Comparison of ENCODE assay signal across 12 mouse cellular contexts in the genomic region with DNA sequence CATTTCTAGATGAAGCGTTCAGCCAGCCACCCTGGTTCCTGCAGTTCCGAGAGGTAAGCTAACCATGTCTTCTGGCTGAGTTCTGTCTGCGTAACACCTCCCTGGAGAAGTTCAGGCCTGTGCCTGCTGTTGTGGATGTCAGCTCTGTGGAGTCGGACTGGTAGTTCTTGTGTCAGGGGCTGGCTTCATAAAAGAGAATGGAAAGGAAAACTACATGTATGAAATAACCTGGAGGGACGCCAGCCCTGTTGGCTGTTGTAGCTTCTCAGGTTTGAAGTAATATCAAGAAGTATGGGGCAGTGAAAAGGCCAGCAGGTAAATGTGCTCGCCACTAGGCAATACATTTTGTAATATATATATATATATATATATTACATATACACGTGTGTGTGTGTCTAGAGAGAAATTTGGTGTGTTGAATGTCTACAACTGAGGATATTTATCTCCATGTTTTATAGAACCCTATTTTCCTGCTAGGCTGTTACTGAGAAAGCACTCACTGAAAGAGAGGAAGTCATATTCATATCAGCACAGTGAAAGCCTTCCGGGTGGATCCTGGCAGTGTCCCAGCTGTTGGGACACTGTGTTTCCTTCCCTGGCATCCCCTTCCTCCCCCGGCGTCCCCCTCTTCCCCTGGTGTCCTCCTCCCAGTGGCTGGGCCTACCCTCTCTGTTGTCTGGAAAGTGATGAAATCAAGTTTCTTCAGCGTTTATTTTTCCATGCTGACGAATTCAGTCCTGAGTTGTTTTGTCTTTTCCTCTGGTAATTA. TPM values are rescaled to one million over a fixed set of nuclear protein-coding genes. Genes with fewer than 3 reads are reported as not detected.
DNase-seq lines count a peak whose midpoint lies in the region; ATAC-seq and TF ChIP-seq lines count a peak whose summit lies in the region.
"Had no signal": no experiment of that assay in that cellular context is flagged by ENCODE, and none has a peak within 500 bp of the region (broad histone marks: within the 10 kb centered on the region; RNA-seq: fewer than 3 reads in every experiment).

No protein-coding gene starts in this region.

- no peak for TF ChIP-seq POLR2A in MEL (IDR thresholded peaks at IDR 0.05; ENCODE audit: control insufficient read depth in 1 of 2, insufficient read depth in 1 of 2, low read depth in 1 of 2, low read length in 2 of 2, poor library complexity in 1 of 2)
- no peak for TF ChIP-seq POLR2A in bone marrow macrophage, adult 2 months (IDR thresholded peaks at IDR 0.05; ENCODE audit: borderline replicate concordance, low read depth, low read length)
- no peak for TF ChIP-seq POLR2A in lung, adult 2 months (IDR thresholded peaks at IDR 0.05; ENCODE audit: borderline replicate concordance, extremely low read depth, low read depth, low read length)

- no peaks in the 10 kb centered on the region for H3K9me3 ChIP-seq in MEL (replicated peaks; ENCODE audit: insufficient read depth, low read length)
- no peaks in the 10 kb centered on the region for H3K9me3 ChIP-seq in forebrain, embryonic 15.5 days
- no peaks in the 10 kb centered on the region for H3K9me3 ChIP-seq in forebrain, embryonic 14.5 days (replicated peaks; ENCODE audit: control insufficient read depth, low read length)

- DNase-seq in MEL (ENCODE audit: low read depth, low spot score) = peak; percentile 88
- DNase-seq in heart, postnatal 36 days = peak; percentile 69 to 77
- peak; percentile 38 for DNase-seq in lung, adult 2 months
- no peak for DNase-seq in layer of hippocampus, postnatal 25 days (ENCODE audit: extremely low spot score in 1 of 2, low spot score in 1 of 2)
- DNase-seq in frontal cortex, postnatal 25 days (ENCODE audit: low spot score in 2 of 2) = no peak
- DNase-seq in forebrain, embryonic 14.5 days (ENCODE audit: low spot score) = no peak
- DNase-seq: midbrain, embryonic 14.5 days; right cerebral cortex, postnatal 4 days had no signal

- peaks cover 2% of the 10 kb centered on the region; the same call in 1 of the 2 replicates for H3K79me2 ChIP-seq in MEL (ENCODE audit: control insufficient read depth, insufficient read depth, low read length, poor library complexity)

- no peak for TF ChIP-seq RAD21 in MEL (IDR thresholded peaks at IDR 0.05; ENCODE audit: low read depth, low read length)

- no peak overlapping the region for H3K4me3 ChIP-seq in MEL (ENCODE audit: control insufficient read depth in 1 of 2, insufficient read depth in 1 of 2, low read depth in 2 of 2, low read length in 2 of 2)
- H3K4me3 ChIP-seq in bone marrow macrophage, adult 2 months (ENCODE audit: insufficient read depth, low read length) = no peak overlapping the region
- no peak overlapping the region for H3K4me3 ChIP-seq in lung, adult 2 months (replicated peaks; ENCODE audit: extremely low read depth, low read depth, low read length)
- no peak overlapping the region for H3K4me3 ChIP-seq in forebrain, embryonic 15.5 days
- no peak overlapping the region for H3K4me3 ChIP-seq in forebrain, embryonic 14.5 days (ENCODE audit: low read depth, low read length)

- peak overlapping the region; percentile 79 for H3K27ac ChIP-seq in MEL (ENCODE audit: control insufficient read depth, low read depth, low read length)
- peak overlapping the region; percentile 47 for H3K27ac ChIP-seq in bone marrow macrophage, adult 2 months (ENCODE audit: insufficient read depth, low read depth, low read length)
- no peak overlapping the region for H3K27ac ChIP-seq in forebrain, embryonic 15.5 days (replicated peaks)
- no peak overlapping the region for H3K27ac ChIP-seq in forebrain, embryonic 14.5 days (ENCODE audit: low read depth, low read length)

- TF ChIP-seq EP300 in MEL (IDR thresholded peaks at IDR 0.05; ENCODE audit: low read depth in 1 of 2, low read length in 2 of 2) = peak; percentile 84 to 89

- peaks cover 25 to 32% of the 10 kb centered on the region in 2 experiments for H3K4me1 ChIP-seq in MEL (ENCODE audit: control insufficient read depth in 1 of 2, insufficient read depth in 2 of 2, low read length in 2 of 2)
- H3K4me1 ChIP-seq in bone marrow macrophage, adult 2 months (ENCODE audit: control insufficient read depth, insufficient read depth, low read length) = peaks cover 13% of the 10 kb centered on the region
- H3K4me1 ChIP-seq in lung, adult 2 months (ENCODE audit: control insufficient read depth, insufficient read depth, low read length) = peaks cover 3% of the 10 kb centered on the region; the same call in 1 of the 2 replicates
- no peaks in the 10 kb centered on the region for H3K4me1 ChIP-seq in forebrain, embryonic 15.5 days
- H3K4me1 ChIP-seq in forebrain, embryonic 14.5 days (ENCODE audit: control insufficient read depth, insufficient read depth, low read length) = no peaks in the 10 kb centered on the region

- no peak for TF ChIP-seq CTCF in MEL (IDR thresholded peaks at IDR 0.05 in 2 of 3, conservative IDR thresholded peaks at IDR 0.05 in 1 of 3; ENCODE audit: control insufficient read depth in 1 of 3, insufficient read depth in 1 of 3, low read depth in 2 of 3, low read length in 3 of 3, poor library complexity in 1 of 3, severe bottlenecking in 1 of 3)
- TF ChIP-seq CTCF in bone marrow macrophage, adult 2 months (IDR thresholded peaks at IDR 0.05; ENCODE audit: low read depth, low read length) = no peak
- no peak for TF ChIP-seq CTCF in lung, adult 2 months (IDR thresholded peaks at IDR 0.05; ENCODE audit: insufficient read depth, low read length)

- ATAC-seq in forebrain, embryonic 15.5 days (replicated peaks) = no peak
- no peak for ATAC-seq in forebrain, embryonic 14.5 days
- ATAC-seq: intestine, postnatal 0 days had no signal

- H3K9ac ChIP-seq in MEL (ENCODE audit: control insufficient read depth, low read depth, low read length, poor library complexity, severe bottlenecking) = peak overlapping the region; percentile 23; the same call in 1 of the 2 replicates
- H3K9ac ChIP-seq in forebrain, embryonic 15.5 days (replicated peaks) = no peak overlapping the region
- H3K9ac ChIP-seq in forebrain, embryonic 14.5 days (ENCODE audit: low read length) = no peak overlapping the region

- H3K4me2 ChIP-seq in forebrain, embryonic 15.5 days (replicated peaks) = no peak overlapping the region
- H3K4me2 ChIP-seq in forebrain, embryonic 14.5 days (ENCODE audit: low read length) = no peak overlapping the region

- peaks cover 23 to 47% of the 10 kb centered on the region in 2 experiments for H3K36me3 ChIP-seq in MEL (ENCODE audit: control insufficient read depth in 1 of 2, insufficient read depth in 2 of 2, low read length in 2 of 2)
- H3K36me3 ChIP-seq in forebrain, embryonic 15.5 days = peaks cover 80% of the 10 kb centered on the region
- H3K36me3 ChIP-seq in forebrain, embryonic 14.5 days (ENCODE audit: control insufficient read depth, insufficient read depth, low read length) = peaks cover 85% of the 10 kb centered on the region

- 46% methylated on average over 12 of the region's 12 CpGs for WGBS in lung, adult 2 months
- WGBS in forebrain, embryonic 15.5 days = 91% methylated on average over 12 of the region's 12 CpGs
- WGBS in forebrain, embryonic 14.5 days = 90% methylated on average over 12 of the region's 12 CpGs

- H3K27me3 ChIP-seq in MEL (ENCODE audit: control insufficient read depth in 1 of 2, insufficient read depth in 2 of 2, low read length in 2 of 2) = no peaks in the 10 kb centered on the region
- no peaks in the 10 kb centered on the region for H3K27me3 ChIP-seq in forebrain, embryonic 15.5 days
- H3K27me3 ChIP-seq in forebrain, embryonic 14.5 days (replicated peaks; ENCODE audit: control insufficient read depth, insufficient read depth, low read length) = no peaks in the 10 kb centered on the region

- intact Hi-C loops in heart, postnatal 36 days (cut with DNase I) = no loop called here

RNA-seq across cellular contexts. Expression of a gene that starts 15.5 kb away (rescaled TPM):
- 15.1 and 20.5 TPM in 2 replicates for total RNA-seq in MEL (2012; rRNA removed)
- 10 to 100 TPM in 1 of 2 experiments, not detected in 1; 23.4 TPM for polyA plus RNA-seq in MEL (2012; ENCODE audit: insufficient read depth in 1 of 2, insufficient read length in 2 of 2, low read depth in 1 of 2, low replicate concordance in 2 of 2, missing spikeins in 1 of 2)
- 21.5 and 24.1 TPM in 2 replicates for polyA plus RNA-seq in bone marrow macrophage, adult 2 months (2012; ENCODE audit: insufficient read depth, insufficient read length, missing spikeins)
- 10 to 100 TPM; 19.4 to 20.0 TPM for total RNA-seq in heart, postnatal 36 days (2021)
- 17.3 and 23.0 TPM in 2 replicates for polyA plus RNA-seq in lung, adult 2 months (2012; rRNA removed)
- 10 to 100 TPM; 38.0 to 42.0 TPM for total RNA-seq in layer of hippocampus, postnatal 25 days (2021)
- 12.7 and 13.6 TPM in 2 replicates for polyA plus RNA-seq in forebrain, embryonic 15.5 days (2015; fragmentation: Nextera tagmentation; extraction: Ambion mirVana)
- polyA plus RNA-seq in forebrain, embryonic 14.5 days (2014; fragmentation: Nextera tagmentation; extraction: Ambion mirVana) = 5.6 and 5.7 TPM in 2 replicates

RNA-seq across cellular contexts. Expression of a gene that starts 17.7 kb away (rescaled TPM):
- total RNA-seq in MEL (2012; rRNA removed) = 0.98 and 1.8 TPM in 2 replicates
- 1 to 10 TPM in 1 of 2 experiments, not detected in 1; 1.1 TPM for polyA plus RNA-seq in MEL (2012; ENCODE audit: insufficient read depth in 1 of 2, insufficient read length in 2 of 2, low read depth in 1 of 2, low replicate concordance in 2 of 2, missing spikeins in 1 of 2)
- 8.0 and 10.2 TPM in 2 replicates for polyA plus RNA-seq in bone marrow macrophage, adult 2 months (2012; ENCODE audit: insufficient read depth, insufficient read length, missing spikeins)
- total RNA-seq in heart, postnatal 36 days (2021) = 10 to 100 TPM; 19.9 to 24.0 TPM
- 4.2 and 8.4 TPM in 2 replicates for polyA plus RNA-seq in lung, adult 2 months (2012; rRNA removed)
- 1 to 10 TPM; 5.1 to 6.2 TPM for total RNA-seq in layer of hippocampus, postnatal 25 days (2021)
- 11.8 and 12.0 TPM in 2 replicates for polyA plus RNA-seq in forebrain, embryonic 15.5 days (2015; fragmentation: Nextera tagmentation; extraction: Ambion mirVana)
- polyA plus RNA-seq in forebrain, embryonic 14.5 days (2014; fragmentation: Nextera tagmentation; extraction: Ambion mirVana) = 12.1 and 13.2 TPM in 2 replicates

RNA-seq across cellular contexts. Expression of a gene that starts 42.3 kb away (rescaled TPM):
- not detected in 2 replicates for total RNA-seq in MEL (2012; rRNA removed)
- under 1 TPM in 1 of 2 experiments, not detected in 1; 0.07 TPM for polyA plus RNA-seq in MEL (2012; ENCODE audit: insufficient read depth in 1 of 2, insufficient read length in 2 of 2, low read depth in 1 of 2, low replicate concordance in 2 of 2, missing spikeins in 1 of 2)
- polyA plus RNA-seq in bone marrow macrophage, adult 2 months (2012; ENCODE audit: insufficient read depth, insufficient read length, missing spikeins) = 0.84 and 0.97 TPM in 2 replicates
- total RNA-seq in heart, postnatal 36 days (2021) = not detected
- not detected in 2 replicates for polyA plus RNA-seq in lung, adult 2 months (2012; rRNA removed)
- not detected for total RNA-seq in layer of hippocampus, postnatal 25 days (2021)
- polyA plus RNA-seq in forebrain, embryonic 15.5 days (2015; fragmentation: Nextera tagmentation; extraction: Ambion mirVana) = 0.51 and 0.91 TPM in 2 replicates
- polyA plus RNA-seq in forebrain, embryonic 14.5 days (2014; fragmentation: Nextera tagmentation; extraction: Ambion mirVana) = 0.38 and 2.1 TPM in 2 replicates
- total RNA-seq: ES-E14 had no signal

RNA-seq across cellular contexts. Expression of a gene that starts 42.8 kb away (rescaled TPM):
- total RNA-seq in MEL (2012; rRNA removed) = 15.7 and 18.8 TPM in 2 replicates
- polyA plus RNA-seq in MEL (2012; ENCODE audit: insufficient read depth in 1 of 2, insufficient read length in 2 of 2, low read depth in 1 of 2, low replicate concordance in 2 of 2, missing spikeins in 1 of 2) = 10 to 100 TPM in 1 of 2 experiments, not detected in 1; 21.5 TPM
- polyA plus RNA-seq in bone marrow macrophage, adult 2 months (2012; ENCODE audit: insufficient read depth, insufficient read length, missing spikeins) = 41.1 and 49.4 TPM in 2 replicates
- 10 to 100 TPM; 11.9 to 14.9 TPM for total RNA-seq in heart, postnatal 36 days (2021)
- polyA plus RNA-seq in lung, adult 2 months (2012; rRNA removed) = 11.2 and 11.6 TPM in 2 replicates
- 10 to 100 TPM; 16.6 to 19.1 TPM for total RNA-seq in layer of hippocampus, postnatal 25 days (2021)
- polyA plus RNA-seq in forebrain, embryonic 15.5 days (2015; fragmentation: Nextera tagmentation; extraction: Ambion mirVana) = 86.9 and 90.8 TPM in 2 replicates
- 109 and 112 TPM in 2 replicates for polyA plus RNA-seq in forebrain, embryonic 14.5 days (2014; fragmentation: Nextera tagmentation; extraction: Ambion mirVana)

Comparison
In these comparisons a context has a peak if more than half of its experiments do, and no peak if none do; other contexts are left out.
1. DNase-seq: peak in MEL (single experiment), heart, postnatal 36 days (2 of 2) and lung, adult 2 months (single experiment); none in layer of hippocampus, postnatal 25 days (0 of 2), frontal cortex, postnatal 25 days (0 of 2) and forebrain, embryonic 14.5 days (single experiment).
2. H3K27ac ChIP-seq: peak in MEL (single experiment) and bone marrow macrophage, adult 2 months (single experiment); none in forebrain, embryonic 15.5 days (single experiment) and forebrain, embryonic 14.5 days (single experiment).